ENCODE assay signal across 8 mouse cellular contexts in the genomic region with DNA sequence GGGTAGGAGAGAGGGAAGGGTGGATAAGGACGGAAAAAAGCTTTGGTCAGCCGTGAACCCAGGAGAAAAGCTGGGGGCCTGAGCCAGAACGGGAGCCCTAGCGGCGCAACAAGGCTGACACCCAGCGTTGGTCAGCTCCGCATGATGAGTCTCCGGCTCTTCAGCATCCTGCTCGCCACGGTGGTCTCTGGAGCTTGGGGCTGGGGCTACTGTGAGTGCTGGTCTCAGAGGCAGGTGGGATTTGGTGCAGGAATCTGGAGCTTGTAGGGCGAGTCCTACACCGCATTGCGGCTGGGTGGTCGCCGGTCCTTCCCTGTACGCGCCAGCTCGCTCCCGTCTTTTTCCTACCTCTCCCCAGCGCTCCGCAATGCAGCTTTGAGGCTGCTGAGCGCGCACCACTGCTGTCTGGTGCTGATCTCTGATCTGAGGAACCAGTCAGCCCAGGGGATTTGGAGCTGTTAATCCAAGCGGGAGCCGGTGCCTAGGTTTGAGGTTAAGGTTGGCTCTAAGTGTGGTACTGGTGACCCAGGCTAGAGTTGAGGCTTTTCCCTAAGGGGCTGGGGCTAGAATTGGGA. TPM values are rescaled to one million over a fixed set of nuclear protein-coding genes. Genes with fewer than 3 reads are reported as not detected.
DNase-seq lines count a peak whose midpoint lies in the region; ATAC-seq and TF ChIP-seq lines count a peak whose summit lies in the region.

No protein-coding gene starts in this region.

- peak; percentile 68 to 70 for DNase-seq in heart, adult 18-20 months
- no peak for DNase-seq in heart, adult 9 months (ENCODE audit: low spot score in 2 of 2)
- DNase-seq in R1 (ENCODE audit: low read depth, low spot score): peak; percentile 41
- peak; percentile 44 for DNase-seq in induced T-regulatory cell, adult 2 months (ENCODE audit: low read depth)
- DNase-seq in urinary bladder, postnatal 10 days (ENCODE audit: low spot score): no peak

- H3K9me3 ChIP-seq in lung, embryonic 16.5 days (ENCODE audit: control insufficient read depth, low read length): no peaks in the 10 kb centered on the region
- H3K9me3 ChIP-seq in stomach, embryonic 16.5 days (replicated peaks; ENCODE audit: control insufficient read depth, low read length): no peaks in the 10 kb centered on the region

- H3K27ac ChIP-seq in embryonic fibroblast, embryonic 13.5 days (ENCODE audit: insufficient read depth, low read length): no peak overlapping the region
- H3K27ac ChIP-seq in lung, embryonic 16.5 days (ENCODE audit: low read length): no peak overlapping the region
- H3K27ac ChIP-seq in stomach, embryonic 16.5 days (ENCODE audit: low read length): peak overlapping the region; percentile 27; the same call in 1 of the 2 replicates

- ATAC-seq in lung, embryonic 16.5 days (ENCODE audit: low read depth): no peak
- no peak for ATAC-seq in stomach, embryonic 16.5 days (ENCODE audit: insufficient read depth, low FRiP score)

- no peaks in the 10 kb centered on the region for H3K36me3 ChIP-seq in lung, embryonic 16.5 days (ENCODE audit: control insufficient read depth, insufficient read depth, low read length)
- H3K36me3 ChIP-seq in stomach, embryonic 16.5 days (ENCODE audit: control insufficient read depth, insufficient read depth, low read length): no peaks in the 10 kb centered on the region

- H3K9ac ChIP-seq in lung, embryonic 16.5 days (ENCODE audit: low read length): no peak overlapping the region
- peak overlapping the region; percentile 65 for H3K9ac ChIP-seq in stomach, embryonic 16.5 days (ENCODE audit: low read length)

- no peak for TF ChIP-seq POLR2A in embryonic fibroblast, embryonic 13.5 days (IDR thresholded peaks at IDR 0.05; ENCODE audit: low read depth, low read length)

- H3K4me3 ChIP-seq in embryonic fibroblast, embryonic 13.5 days (ENCODE audit: insufficient read depth, low read length): peak overlapping the region; percentile 4; the same call in 1 of the 2 replicates
- peak overlapping the region; percentile 26 for H3K4me3 ChIP-seq in lung, embryonic 16.5 days (ENCODE audit: low read length)
- peak overlapping the region; percentile 42 for H3K4me3 ChIP-seq in stomach, embryonic 16.5 days (replicated peaks; ENCODE audit: low read length)

- peak; percentile 49; the same call in 1 of the 2 replicates for TF ChIP-seq CTCF in embryonic fibroblast, embryonic 13.5 days (IDR thresholded peaks at IDR 0.05; ENCODE audit: borderline replicate concordance, insufficient read depth, low read length)

- H3K4me1 ChIP-seq in embryonic fibroblast, embryonic 13.5 days (ENCODE audit: control insufficient read depth, insufficient read depth, low read length): peaks cover 7% of the 10 kb centered on the region
- H3K4me1 ChIP-seq in lung, embryonic 16.5 days (replicated peaks; ENCODE audit: control insufficient read depth, insufficient read depth, low read length): peaks cover 37% of the 10 kb centered on the region
- peaks cover 47% of the 10 kb centered on the region for H3K4me1 ChIP-seq in stomach, embryonic 16.5 days (ENCODE audit: control insufficient read depth, insufficient read depth, low read length)

- WGBS in lung, embryonic 16.5 days: under 1% methylated on average over 25 of the region's 25 CpGs
- WGBS in stomach, embryonic 16.5 days: 1% methylated on average over 25 of the region's 25 CpGs

- peak overlapping the region; percentile 54 for H3K4me2 ChIP-seq in lung, embryonic 16.5 days (ENCODE audit: low read depth, low read length)
- peak overlapping the region; percentile 70 for H3K4me2 ChIP-seq in stomach, embryonic 16.5 days (ENCODE audit: low read depth, low read length)

- peaks cover 30% of the 10 kb centered on the region for H3K27me3 ChIP-seq in lung, embryonic 16.5 days (ENCODE audit: control insufficient read depth, insufficient read depth, low read depth, low read length)
- H3K27me3 ChIP-seq in stomach, embryonic 16.5 days (ENCODE audit: control insufficient read depth, insufficient read depth, low read length): peaks cover 20% of the 10 kb centered on the region

RNA-seq across cellular contexts. Expression of a gene that starts 1.0 kb away (rescaled TPM):
- total RNA-seq in heart, adult 18-20 months (2021): not detected
- not detected in 2 replicates for polyA plus RNA-seq in embryonic fibroblast, embryonic 13.5 days (2011; ENCODE audit: insufficient read length, low read depth, missing spikeins)
- polyA plus RNA-seq in lung, embryonic 16.5 days (2015; fragmentation: Nextera tagmentation; extraction: Ambion mirVana): 0.23 and 0.35 TPM in 2 replicates
- polyA plus RNA-seq in stomach, embryonic 16.5 days (2015; fragmentation: Nextera tagmentation; extraction: Ambion mirVana): 0.26 and 0.43 TPM in 2 replicates

RNA-seq across cellular contexts. Expression of a gene that starts 5.1 kb away (rescaled TPM):
- 10 to 100 TPM; 12.6 to 12.8 TPM for total RNA-seq in heart, adult 18-20 months (2021)
- polyA plus RNA-seq in embryonic fibroblast, embryonic 13.5 days (2011; ENCODE audit: insufficient read length, low read depth, missing spikeins): 7.1 and 11.5 TPM in 2 replicates
- polyA plus RNA-seq in lung, embryonic 16.5 days (2015; fragmentation: Nextera tagmentation; extraction: Ambion mirVana): 17.0 and 17.1 TPM in 2 replicates
- 17.6 and 18.7 TPM in 2 replicates for polyA plus RNA-seq in stomach, embryonic 16.5 days (2015; fragmentation: Nextera tagmentation; extraction: Ambion mirVana)

RNA-seq across cellular contexts. Expression of a gene that starts 5.9 kb away (rescaled TPM):
- total RNA-seq in heart, adult 18-20 months (2021): 1 to 10 TPM; 1.1 to 1.9 TPM
- polyA plus RNA-seq in embryonic fibroblast, embryonic 13.5 days (2011; ENCODE audit: insufficient read length, low read depth, missing spikeins): 3.0 TPM in 2 replicates
- polyA plus RNA-seq in lung, embryonic 16.5 days (2015; fragmentation: Nextera tagmentation; extraction: Ambion mirVana): 1.1 and 1.2 TPM in 2 replicates
- polyA plus RNA-seq in stomach, embryonic 16.5 days (2015; fragmentation: Nextera tagmentation; extraction: Ambion mirVana): 2.3 and 2.6 TPM in 2 replicates

RNA-seq across cellular contexts. Expression of a gene that starts 20.5 kb away (rescaled TPM):
- total RNA-seq in heart, adult 18-20 months (2021): 1 to 10 TPM; 2.3 to 3.7 TPM
- 5.5 and 6.1 TPM in 2 replicates for polyA plus RNA-seq in embryonic fibroblast, embryonic 13.5 days (2011; ENCODE audit: insufficient read length, low read depth, missing spikeins)
- 3.1 TPM in 2 replicates for polyA plus RNA-seq in lung, embryonic 16.5 days (2015; fragmentation: Nextera tagmentation; extraction: Ambion mirVana)
- polyA plus RNA-seq in stomach, embryonic 16.5 days (2015; fragmentation: Nextera tagmentation; extraction: Ambion mirVana): 3.9 and 4.6 TPM in 2 replicates

RNA-seq across cellular contexts. Expression of a gene that starts 50.1 kb away (rescaled TPM):
- total RNA-seq in heart, adult 18-20 months (2021): 10 to 100 TPM; 29.8 to 36.4 TPM
- 13.9 and 14.4 TPM in 2 replicates for polyA plus RNA-seq in embryonic fibroblast, embryonic 13.5 days (2011; ENCODE audit: insufficient read length, low read depth, missing spikeins)
- polyA plus RNA-seq in lung, embryonic 16.5 days (2015; fragmentation: Nextera tagmentation; extraction: Ambion mirVana): 19.4 and 20.8 TPM in 2 replicates
- 18.5 and 21.8 TPM in 2 replicates for polyA plus RNA-seq in stomach, embryonic 16.5 days (2015; fragmentation: Nextera tagmentation; extraction: Ambion mirVana)

Comparison
In these comparisons a context has a peak if more than half of its experiments do, and no peak if none do; other contexts are left out.
1. DNase-seq: peak in heart, adult 18-20 months (2 of 2), R1 (single experiment) and induced T-regulatory cell, adult 2 months (single experiment); none in heart, adult 9 months (0 of 2) and urinary bladder, postnatal 10 days (single experiment).
2. Peak in every context shown above with its lines, with median percentiles within 50 percentile points of each other: H3K4me3 ChIP-seq.